Mouse (Mus musculus) retina, embryonic 14.5 days (tissue): ENCODE measurements at regions not wholly inside any gene's neighbourhood (a gene's known extent, or its start where the extent isn't known, plus 50 kb on each side); places are given as distances from the start of the nearest gene placed in this dataset.

Experiments used
- DNase-seq: peaks from one replicate; pipeline ENCODE4 v3.0.0-alpha.2; 2015; ENCODE audit warnings: low spot score

DNA sequence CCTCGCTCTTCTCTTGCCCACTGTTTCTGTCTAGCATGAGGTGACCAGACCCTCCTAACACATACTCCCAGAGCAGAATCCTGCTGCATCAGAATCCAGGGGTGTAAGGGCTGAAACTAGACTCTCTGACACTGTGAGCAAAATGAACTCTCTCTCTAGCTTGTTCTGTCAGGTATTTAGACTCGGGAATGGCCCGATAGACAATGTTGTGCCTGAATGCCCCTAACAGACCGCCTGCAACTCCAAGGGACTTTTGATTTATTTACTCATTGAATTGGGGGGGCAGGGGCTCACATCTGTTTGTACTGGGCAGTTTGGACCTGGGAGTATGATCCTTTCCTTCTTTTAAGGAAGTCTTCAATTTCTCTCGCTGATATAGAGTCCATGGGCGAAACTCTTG is 469.3 kb upstream of the Trpc7 start:
- DNase-seq: no peak

DNA sequence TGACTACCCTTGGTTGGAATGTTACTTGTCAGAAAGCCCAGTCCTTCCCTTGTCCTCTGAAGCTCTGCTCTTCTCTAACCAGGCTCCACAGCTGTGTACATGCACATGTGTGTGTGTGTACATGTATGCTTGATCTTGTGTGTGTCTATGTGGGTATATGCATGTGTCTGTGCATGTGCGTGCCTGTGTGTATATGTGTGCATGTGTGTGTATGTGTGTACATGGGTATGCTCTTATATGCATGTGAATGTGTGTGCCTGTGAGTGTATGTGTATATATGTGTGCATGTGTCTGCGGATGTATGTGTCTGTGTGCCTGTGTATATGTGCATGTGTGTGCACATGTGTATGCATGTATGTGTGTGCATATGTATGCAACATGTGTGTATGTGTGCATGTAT is 468.6 kb upstream of the Trpc7 start:
- DNase-seq: no peak

DNA sequence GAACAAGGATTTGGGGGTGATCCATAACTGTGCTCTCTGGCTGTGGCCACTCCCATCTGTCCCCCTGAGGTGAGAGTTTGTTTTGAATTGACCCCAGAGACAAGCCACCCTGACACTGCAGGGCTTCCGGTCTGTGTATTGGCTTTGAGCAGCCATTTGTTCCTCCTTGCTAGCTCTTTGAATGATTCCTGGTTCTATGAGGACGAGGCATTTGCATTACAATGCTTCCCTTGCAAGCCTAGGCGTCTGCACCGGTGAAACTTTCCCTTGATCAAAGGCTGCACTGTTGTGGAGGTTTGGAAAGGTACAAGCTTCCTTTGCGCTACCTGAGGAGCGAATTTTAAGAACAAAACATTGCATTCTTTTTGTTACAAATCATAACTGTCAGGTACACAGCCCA is 466.8 kb upstream of the Trpc7 start:
- no peak for DNase-seq

DNA sequence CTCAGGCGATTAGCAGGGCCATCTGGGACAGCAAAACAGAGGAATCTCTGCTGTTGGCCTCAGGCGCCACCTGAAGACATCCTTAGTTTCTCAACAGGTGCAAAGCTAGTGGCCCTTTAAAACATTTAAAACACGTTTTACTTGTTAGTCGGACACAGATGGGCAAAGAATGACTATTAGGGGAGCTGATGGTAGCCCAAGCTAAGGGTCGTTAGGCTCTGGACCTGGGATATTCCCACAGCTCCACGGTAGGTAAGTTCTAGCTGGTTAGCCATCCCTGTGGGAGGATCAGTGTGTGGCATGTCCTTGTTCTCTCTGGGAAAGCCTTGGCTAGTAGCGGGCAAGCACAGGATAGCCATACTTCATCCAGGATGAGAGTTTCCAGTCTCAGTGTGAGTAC is 465.5 kb upstream of the Trpc7 start:
- DNase-seq: no peak

DNA sequence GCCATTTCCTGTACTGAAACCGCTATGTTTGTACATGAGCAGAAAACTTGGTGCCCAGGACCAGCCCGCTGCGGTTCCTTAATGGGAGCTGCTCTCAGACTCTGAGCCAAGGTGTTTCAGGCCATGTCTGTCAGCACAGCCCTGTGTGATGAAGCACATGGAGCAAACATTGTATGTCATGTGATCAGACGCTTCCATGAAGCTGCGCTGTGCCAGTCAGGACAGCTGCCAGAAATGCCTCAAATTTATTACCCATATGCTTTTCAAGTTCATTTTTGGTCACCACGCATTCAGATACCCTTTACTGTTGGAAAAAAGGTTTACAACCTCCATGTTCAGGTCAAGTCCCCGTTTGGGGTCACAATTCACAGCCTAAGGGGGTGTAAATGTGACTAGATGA is 458.8 kb upstream of the Trpc7 start:
- no peak for DNase-seq

DNA sequence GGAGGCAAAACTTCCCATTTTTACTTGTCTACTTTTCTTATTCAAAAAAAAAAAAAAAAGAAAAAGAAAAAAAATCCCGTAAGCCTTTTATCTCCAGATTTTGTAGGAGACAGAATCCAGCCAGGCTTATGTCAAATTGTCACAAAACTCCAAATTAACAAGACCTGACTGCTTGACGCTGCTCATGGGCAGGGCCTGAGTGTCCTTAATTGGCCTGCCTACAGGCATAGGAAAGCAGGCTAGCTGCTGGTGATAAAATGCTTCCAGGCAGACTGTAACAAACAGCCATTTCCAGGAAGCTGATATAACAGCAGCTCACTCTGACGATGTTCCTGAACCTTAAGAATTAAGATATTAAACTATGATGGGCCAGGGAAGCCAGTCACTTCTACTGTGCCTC is 458.2 kb upstream of the Trpc7 start:
- DNase-seq: peak; percentile 43

DNA sequence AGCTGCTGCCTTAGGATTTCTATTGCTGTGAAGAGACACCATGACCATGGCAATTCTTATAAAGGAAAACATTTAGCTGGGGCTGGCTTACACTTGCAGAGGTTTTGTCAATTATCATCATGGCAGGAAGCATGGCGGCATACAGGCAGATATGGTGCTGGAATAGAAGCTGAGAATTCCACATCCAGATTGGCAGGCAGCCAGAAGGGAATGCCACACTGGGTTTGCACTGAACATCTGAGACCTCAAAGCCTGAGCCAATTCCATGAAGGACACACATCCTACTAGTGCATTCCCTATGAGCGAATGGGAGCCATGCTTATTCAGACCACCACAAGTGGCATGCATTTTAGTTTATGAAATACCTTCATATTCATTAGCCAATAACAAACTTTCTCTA is 455.0 kb upstream of the Trpc7 start:
- no peak for DNase-seq

DNA sequence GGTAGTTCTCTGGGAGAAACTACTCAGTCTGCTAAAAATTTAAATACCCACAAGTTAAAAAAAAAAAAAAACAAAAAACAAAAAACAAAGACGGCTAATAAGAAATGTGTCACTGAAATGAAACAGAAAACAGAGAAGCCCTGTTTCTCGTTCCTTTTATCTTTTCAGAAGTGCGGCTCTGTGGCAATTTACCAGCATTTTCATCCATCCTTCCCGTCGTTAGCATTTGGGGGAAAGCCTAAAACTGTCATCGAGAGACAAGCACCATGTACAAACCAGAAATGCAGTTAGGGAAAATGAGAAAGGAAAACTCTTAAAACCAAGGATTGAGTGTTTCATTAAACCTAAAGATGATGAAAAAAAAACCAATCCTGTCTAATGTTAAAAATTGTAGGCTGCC is 442.9 kb upstream of the Trpc7 start:
- no peak for DNase-seq

DNA sequence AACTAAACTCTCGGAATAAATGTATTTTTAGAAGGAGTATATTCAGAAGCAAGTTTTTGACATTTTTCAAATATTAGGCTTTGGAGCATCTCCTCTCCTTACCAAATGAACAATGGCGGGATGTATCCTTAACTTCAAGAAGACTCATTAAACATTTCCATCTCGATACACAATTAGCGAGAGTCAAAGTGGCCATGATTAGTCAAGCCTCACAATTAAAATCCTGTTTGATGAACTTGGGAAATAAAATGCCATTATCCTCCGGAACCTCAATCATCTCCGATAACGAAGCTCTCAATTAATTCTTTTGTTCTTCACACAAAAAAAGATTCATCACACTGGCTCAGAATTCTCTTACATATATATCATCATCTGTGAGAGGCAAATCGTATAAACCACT is 440.8 kb upstream of the Trpc7 start:
- peak; percentile 74 for DNase-seq

DNA sequence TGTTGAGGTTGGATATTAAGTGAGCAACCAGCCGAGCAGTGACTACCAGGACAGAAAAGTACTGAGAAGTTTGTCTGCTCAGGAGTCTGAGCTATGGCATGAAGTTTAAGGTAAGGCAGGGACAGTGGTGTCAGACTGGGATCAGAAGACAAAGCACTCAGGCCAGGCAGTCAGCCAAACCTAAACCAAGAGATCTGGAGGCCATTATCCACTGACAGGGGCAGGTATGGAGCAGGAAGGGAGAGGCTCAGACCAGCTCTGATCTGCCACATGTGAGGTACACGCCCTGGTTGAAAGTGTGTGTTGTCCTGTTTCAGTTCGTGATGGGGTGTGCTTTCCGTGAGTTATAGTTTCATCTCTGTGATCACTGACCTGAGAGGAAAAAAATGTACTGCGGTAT is 437.2 kb upstream of the Trpc7 start:
- DNase-seq: no peak

DNA sequence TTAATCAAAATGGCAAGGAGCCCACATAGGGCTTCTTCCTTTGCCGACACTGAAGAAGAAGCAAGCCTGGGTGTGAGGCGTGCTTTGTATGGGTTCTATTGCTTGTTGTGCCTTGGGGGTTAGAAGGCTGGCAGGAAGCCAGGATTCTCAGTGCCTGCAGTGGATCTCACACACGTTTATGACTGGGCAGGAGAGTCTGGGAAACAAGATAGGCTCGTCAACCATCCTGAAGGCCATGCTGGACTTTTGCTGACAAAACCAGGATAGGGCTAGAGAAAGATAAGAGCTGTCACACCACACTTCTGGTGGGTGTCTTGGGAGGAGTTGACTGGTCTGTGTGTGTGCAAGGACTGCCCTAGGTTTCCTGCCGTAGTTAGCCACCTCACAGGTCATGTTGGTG is 436.1 kb upstream of the Trpc7 start:
- no peak for DNase-seq

DNA sequence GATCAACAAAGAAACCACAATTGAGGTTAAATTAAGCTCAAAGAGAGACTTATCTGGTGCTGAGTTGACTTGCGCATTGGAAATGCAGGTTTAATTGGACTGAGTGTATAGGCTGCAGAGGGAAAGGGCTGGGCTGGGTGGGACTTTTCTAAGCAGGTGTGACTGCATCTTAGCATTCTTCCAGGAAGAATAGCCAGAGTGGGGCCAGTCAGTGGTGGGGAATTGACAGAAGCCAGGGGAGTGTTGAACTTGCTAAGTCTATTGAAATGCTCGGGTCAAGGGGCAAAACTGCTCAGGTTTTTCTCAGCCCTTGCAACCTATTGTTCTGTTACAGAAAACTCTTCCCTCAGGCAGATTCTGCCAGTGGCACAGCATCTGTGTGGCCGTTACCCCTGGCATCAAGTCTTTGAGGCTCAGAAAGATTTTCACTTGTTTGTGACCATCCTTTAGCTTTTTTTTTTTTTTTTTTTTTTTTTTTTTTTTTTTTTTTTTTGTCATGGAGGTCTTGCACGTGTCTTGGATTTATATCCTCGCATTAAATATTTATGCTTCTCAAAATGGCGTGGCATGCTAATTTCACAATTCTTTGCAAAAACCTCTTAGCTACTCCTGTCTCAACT is 429.6 kb upstream of the Trpc7 start:
- no peak for DNase-seq

DNA sequence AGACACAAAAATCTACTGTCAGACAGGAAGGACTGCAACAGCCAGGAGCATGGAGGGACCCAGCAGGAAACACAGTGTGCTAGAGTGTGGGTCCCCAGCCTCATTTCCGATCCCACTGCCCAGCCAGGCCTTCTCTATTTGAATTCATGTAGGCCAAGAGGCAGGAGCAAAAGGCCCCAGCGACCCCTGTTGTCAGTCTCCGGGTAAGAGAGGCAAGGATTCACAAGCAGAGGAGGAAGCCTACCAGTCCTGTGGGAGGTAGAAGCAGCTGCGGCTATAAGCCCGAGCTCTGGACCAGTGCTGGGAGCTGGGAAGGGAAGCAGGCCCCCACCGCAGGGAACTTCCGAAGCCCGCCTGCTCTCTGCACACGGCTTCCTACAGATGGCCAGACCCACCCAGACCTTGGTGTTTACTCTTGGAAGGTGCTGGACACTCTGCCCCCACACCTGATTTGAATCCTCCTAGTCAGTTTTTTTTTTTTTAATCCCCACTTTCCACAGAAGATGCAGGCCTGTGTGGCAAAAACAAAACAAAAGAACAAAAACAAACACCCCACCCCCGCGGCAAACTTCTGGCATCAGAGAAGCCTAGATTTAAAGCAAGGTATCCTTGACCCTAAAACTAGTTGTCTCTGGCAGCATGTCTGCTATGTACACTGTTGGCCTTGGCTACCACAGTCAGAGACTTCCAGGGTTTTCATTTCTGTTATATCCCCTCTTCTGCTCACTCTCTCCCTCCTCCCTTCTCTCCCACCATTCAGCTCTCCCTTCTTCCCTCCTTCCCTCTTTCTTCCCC is 420.6 kb upstream of the Trpc7 start:
- DNase-seq: peak; percentile 72

DNA sequence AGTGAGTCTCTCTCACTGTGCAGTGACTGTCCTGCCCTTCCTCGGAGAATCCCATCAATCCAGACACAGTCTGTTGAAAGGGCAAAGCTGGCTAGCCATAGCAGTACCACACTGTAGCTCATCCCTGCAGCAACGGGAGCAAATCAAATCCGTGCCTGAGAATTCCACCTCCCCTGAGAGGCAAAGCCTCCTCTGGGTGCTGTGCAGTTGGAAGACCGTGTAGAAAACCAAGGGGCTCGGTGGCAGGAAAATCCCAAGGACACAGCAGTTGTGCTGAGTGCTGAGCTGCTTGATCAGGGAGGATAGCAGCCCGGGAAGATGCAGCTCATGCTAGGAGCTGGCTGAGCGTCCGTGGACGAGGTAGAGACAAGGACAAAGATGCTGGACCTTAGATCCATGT is 418.7 kb upstream of the Trpc7 start:
- no peak for DNase-seq

DNA sequence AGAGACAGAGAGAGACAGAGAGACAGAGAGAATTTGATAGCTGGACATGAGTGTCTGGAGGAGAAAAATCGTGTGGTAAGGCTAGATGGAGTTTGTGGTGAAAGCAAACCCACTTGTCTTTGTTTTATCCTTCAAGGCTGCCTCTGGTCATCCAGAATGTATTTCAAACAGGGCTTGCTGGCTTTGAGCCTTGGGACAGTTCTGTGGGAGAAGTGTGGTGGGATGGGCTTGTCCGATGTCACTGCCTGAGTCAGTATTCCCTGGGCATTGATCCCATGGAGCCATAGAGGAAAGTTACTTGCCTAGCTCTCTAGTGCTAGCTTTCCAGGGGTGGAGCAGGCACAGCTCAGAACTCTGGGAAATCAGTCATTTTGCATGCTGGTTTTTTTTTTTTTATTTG is 417.9 kb upstream of the Trpc7 start:
- DNase-seq: no peak

DNA sequence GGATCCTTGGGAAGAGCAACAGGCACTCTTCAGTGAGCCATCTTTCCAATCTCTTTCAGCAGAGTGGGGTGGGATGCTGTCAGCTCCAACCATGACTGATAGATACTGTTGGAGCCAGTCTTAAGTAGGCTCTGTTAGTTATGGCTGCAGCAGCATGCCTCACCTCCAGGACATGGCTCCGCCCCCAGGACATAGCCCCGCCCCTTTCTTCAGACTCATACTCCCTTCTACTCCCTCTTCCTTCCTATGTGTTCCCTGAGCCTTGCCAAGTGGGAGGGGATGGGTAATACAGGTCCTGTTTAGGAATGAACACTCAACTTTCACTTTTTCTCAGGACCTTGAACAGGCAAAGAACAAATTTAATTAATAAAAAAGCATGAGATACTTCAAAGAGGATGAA is 415.4 kb upstream of the Trpc7 start:
- DNase-seq: no peak

DNA sequence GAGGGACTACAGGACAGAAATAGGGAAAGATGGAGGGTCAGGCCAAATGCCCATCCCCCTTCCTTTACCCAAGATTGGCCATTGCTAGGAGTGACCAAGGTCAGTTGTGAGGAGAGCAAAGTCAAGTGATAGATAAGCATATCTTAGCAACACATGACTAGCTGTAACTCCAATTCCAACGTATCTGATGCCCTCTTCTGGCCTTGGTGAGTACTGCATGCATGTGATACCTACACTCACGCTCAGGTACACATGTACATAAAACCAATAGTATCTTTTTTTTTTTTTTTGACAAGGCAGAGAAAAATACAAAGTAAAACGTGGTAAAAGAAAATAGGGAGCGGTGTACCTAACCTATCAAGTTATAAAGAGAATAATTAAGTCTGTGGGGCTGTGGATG is 413.8 kb upstream of the Trpc7 start:
- no peak for DNase-seq

DNA sequence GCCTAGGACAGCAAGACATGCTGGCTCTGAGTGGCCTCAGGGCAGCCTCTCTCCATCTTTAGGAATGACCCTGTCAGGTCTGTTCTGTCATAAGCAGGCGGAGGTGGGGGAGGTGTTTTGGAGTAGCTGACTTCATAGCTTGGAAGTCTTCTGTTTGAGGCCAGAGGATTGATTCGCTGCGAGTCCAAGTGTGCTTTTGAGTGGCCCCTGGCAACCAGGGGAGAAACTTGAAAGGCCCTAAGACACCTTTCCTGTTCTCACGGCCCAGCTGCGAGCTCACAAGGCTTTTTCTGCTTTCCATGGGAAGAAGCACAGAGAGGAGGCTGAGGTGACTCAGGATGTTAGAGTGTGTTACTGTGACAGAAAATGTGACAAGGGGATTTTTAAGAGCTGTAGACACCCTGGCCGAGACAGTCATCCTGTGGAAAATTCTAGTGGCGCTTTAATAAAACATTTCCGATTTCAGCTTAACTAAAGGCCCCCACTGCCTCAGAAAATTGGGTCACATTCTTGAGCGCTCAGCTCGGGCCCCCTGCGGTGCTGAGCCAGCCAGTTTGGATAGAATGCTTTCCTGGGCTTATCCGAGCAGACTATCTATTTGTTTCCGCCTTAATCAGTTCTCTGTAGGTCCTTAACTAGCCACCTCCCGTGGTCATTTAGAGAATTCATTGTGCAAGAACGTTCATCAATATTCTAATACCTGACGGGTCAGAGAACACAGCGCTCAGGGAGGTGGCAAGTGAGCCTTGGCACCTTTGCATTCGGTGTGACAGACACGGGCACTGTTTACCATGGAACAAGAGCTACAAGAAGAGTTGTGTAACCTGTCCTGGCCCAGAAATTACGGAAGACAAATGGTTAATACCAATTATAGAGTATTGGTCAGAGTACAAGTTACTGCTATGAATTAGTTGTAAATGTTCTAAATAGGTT is 412.4 kb upstream of the Trpc7 start:
- DNase-seq: peak; percentile 75

DNA sequence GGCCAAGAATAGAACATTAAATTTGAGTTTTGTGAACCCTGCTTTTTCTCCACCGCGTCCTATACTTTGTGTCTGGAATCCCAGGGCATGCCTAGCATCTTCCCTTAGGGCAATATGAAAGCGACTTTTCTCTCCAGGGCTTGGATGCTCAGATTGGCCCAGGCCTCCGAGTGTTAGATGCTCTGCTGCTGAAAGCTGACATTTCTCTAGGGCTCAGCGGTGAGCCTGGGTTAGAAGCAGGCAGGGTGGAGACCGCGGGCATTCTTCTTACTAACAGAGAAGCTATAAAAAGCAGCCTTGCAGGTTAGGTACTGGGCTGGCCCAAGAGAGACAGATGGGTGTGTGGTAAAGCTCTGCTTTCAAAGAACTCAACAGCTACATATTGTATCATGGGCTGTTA is 409.8 kb upstream of the Trpc7 start:
- no peak for DNase-seq

DNA sequence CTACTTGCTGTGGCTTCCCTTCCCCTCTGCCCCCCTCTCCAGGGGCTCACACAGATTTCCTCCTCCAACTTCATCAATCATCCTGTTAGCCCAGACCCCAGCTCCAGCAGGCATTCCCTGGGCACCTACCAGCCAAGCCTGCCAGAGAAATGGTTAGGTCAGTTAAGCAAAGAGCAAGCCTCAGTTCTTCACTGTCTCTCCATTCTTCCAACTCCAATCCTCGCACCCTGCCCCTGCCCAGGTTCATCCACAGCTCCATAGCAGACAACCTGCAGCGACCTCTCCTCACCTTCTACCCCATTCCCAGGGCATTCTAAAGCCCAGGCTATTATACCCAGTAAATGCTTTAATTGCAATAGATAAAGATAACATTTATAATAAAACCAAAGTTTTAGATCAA is 408.0 kb upstream of the Trpc7 start:
- no peak for DNase-seq

DNA sequence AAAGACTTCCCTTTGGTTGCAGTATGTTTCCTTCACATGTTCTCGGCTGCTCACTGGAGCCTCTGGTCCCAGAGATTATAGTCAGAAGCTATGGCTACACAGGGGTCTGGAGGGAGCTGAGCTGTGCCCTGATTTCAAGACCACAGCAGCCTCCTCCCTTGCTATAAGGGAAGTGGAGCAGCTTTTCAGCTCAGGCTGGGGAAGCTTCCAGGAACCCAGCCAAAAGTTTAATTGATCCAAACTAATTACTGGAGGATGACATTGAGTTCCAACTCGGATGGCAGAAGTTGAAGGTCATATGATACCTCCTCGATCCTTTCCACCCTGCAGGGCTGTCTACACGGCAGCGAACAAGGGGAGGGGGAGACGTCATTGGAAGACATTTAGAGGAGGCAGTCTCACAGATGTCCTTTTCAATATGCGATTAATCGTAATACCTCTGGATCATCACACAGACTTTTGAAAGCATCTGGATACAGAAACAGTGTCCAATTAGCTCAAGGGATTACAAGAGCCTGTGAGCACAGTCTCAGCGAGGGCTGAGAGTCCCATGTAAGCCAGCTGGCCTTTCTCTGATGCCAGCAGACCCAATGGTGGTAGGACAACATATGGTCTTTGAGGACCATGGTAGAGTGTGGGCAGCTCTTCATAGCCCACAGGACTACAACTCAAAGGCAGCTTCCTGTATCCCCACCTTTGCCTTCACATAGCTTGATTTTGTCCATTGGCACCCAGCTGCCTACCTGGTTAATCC is 396.1 kb upstream of the Trpc7 start:
- DNase-seq: no peak

DNA sequence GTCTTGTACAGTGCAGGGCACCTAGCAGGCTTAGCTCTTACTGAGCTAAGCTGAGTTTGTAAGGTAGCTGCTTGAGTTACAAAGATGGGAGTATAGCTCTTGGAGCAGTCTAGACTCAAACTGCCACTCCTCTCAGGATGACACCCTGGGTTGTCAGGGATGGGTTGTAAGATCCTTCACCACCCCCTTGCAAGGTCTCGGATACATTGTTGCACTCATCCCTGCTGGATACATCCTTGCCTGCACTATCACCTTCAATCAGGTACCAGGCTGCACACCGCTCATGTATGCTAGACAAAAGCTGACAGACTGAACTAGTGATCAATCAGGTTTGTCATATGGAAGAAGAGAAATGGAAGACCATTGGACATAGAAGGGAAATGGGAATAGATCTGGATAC is 390.4 kb upstream of the Trpc7 start:
- DNase-seq: no peak
